Mouse (Mus musculus) intestine, postnatal 0 days (tissue): Measurements from ENCODE around the gene App. TPM values are rescaled to one million over a fixed set of nuclear protein-coding genes. Genes with fewer than 3 reads are reported as not detected.

ENCODE experiments used
- ATAC-seq: fragments of 200-750 bp; cut with Nextera tagmentation; 2 replicates; pipeline ENCODE4 v1.8.0; 2017; ENCODE audit warnings: mild to moderate bottlenecking, moderate TSS enrichment, moderate library complexity
- H3K27ac ChIP-seq: fragments of 300-500 bp; sonication (generic); 2 replicates; pipeline ENCODE4 v1.5.1; 2014; ENCODE audit warnings: mild to moderate bottlenecking, low read depth, low read length, moderate library complexity
- H3K27me3 ChIP-seq: fragments of 300-500 bp; sonication (generic); replicated peaks from 2 replicates; pipeline ENCODE4 v1.6.1; 2014; ENCODE audit warnings: low read length, mixed read lengths; ENCODE audit not compliant: control insufficient read depth, insufficient read depth
- H3K36me3 ChIP-seq: fragments of 300-500 bp; sonication (generic); 2 replicates; pipeline ENCODE4 v1.6.1; 2014; ENCODE audit warnings: mild to moderate bottlenecking, moderate library complexity; ENCODE audit not compliant: control insufficient read depth, insufficient read depth
- H3K4me1 ChIP-seq: fragments of 300-500 bp; sonication (generic); replicated peaks from 2 replicates; pipeline ENCODE4 v1.6.1; 2014; ENCODE audit warnings: antibody characterized with exemption, low read length, mixed read lengths; ENCODE audit not compliant: control insufficient read depth, insufficient read depth
- H3K4me2 ChIP-seq: fragments of 300-500 bp; sonication (generic); replicated peaks from 2 replicates; pipeline ENCODE4 v1.6.1; 2014; ENCODE audit warnings: low read depth, mild to moderate bottlenecking, moderate library complexity
- H3K4me3 ChIP-seq: fragments of 300-500 bp; sonication (generic); 2 replicates; pipeline ENCODE4 v1.5.1; 2014; ENCODE audit warnings: low read depth, low read length
- H3K9ac ChIP-seq: fragments of 300-500 bp; sonication (generic); 2 replicates; pipeline ENCODE4 v1.6.1; 2014; ENCODE audit warnings: mild to moderate bottlenecking, low read depth, low read length
- H3K9me3 ChIP-seq: fragments of 300-500 bp; sonication (generic); 2 replicates; pipeline ENCODE4 v1.6.1; 2016; ENCODE audit warnings: mixed run types; ENCODE audit not compliant: control insufficient read depth
- CTCF ChIP-seq: sonication (generic); IDR thresholded peaks from 2 replicates; pipeline ENCODE4 v1.5.1; 2016; ENCODE audit warnings: low read depth, mild to moderate bottlenecking, control low read depth, antibody characterized with exemption, moderate library complexity
- WGBS: fragments of 180-500 bp; shearing (Covaris S2); extraction: QIAGEN DNeasy Blood & Tissue Kit; methylation state at CpG from one replicate; pipeline ENCODE4 v1.1.7; 2014; 5-methylcytosine and 5-hydroxymethylcytosine counted together
- polyA plus RNA-seq: library from polyadenylated mRNA; unstranded; fragments of >200 nt; fragmentation: Nextera tagmentation; extraction: Ambion mirVana; gene quantifications from 2 replicates; pipeline ENCODE4 v1.2.1, GENCODE M21; 2015

The App gene
- polyA plus RNA-seq, 1 experiment from 2014 or later = 191 TPM

DNA sequence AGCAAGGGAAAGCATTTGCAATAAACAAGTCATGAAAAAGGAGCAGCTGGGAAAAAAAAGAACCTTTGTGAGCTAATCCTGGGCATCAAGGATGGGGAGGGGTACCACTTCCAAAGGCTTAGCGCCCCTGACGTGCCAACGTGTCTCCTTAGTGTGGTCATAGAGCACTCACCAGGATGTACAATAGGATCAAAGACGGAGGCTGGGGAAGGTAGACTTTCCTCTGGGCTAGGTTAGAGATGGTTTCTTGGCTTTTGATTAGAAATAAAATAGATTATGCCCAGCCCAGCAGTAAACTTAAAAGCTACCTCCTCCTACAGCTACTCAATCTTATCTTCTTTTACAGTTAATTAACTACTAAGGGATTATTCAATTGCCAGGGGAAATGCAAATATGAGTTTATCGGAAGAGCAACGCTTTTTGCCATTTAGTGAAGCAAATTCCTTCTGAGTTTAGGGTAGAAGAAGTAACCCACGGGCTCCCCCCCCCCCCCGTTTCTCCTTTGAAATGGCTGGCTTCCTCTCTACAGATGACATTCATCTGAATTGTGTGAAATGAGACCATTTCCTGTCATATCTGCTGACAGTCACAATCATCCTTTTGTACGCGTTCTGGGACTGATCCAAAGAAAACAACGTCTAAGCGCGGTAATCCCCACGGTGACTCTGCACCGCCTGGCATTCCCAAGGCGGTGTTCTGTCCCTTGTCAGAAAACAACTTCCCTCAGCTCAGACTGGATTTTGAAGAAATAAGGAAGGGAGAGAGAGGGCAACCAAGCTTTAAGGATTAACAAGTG lies 201.8 kb downstream of the App start:
- Histone ChIP-seq H3K36me3 (peaks cover 21% of the 10 kb centered on the region), H3K4me2 (0 out of 2 replicates have a peak overlapping the region, but pooled peaks have one; percentile 13), H3K4me1 (peaks cover 4% of the 10 kb centered on the region; the same call in 1 of the 2 replicates), H3K9me3 (no peaks in the 10 kb centered on the region), H3K4me3 (no peak overlapping the region), H3K27me3 (no peaks in the 10 kb centered on the region), H3K27ac (peak overlapping the region; percentile 28; the same call in 1 of the 2 replicates), H3K9ac (no peak overlapping the region)
- TF ChIP-seq CTCF = no peak
- 33% methylated on average over 16 of the region's 16 CpGs for WGBS
- peak; percentile 16; the same call in 1 of the 2 replicates for ATAC-seq

DNA sequence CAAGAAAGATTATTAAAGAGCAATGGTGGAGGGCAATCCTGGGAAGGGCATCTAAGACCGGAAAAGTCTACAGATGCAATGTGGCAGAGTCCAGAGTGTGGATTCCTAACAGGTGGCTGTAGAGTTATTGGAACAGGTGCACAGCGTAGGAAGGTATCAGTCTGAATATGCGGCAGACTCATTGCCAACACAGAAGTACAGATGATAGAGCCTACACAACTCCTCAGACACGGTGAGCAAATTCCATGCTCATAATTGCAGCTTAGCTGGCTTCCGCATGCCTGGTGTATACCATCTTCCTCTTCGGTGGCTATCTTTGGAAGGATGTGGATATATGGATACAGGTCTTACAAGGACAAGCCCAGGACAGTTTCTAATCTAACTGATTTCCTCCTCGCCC lies 204.5 kb downstream of the App start:
- H3K4me3 ChIP-seq = no peak overlapping the region
- H3K9me3 ChIP-seq = no peaks in the 10 kb centered on the region
- H3K4me1 ChIP-seq = peaks cover 4% of the 10 kb centered on the region; the same call in 1 of the 2 replicates
- no peak overlapping the region for H3K4me2 ChIP-seq
- no peak overlapping the region for H3K27ac ChIP-seq
- H3K9ac ChIP-seq = no peak overlapping the region
- no peak for TF ChIP-seq CTCF
- no peak for ATAC-seq
- peaks cover 20% of the 10 kb centered on the region for H3K36me3 ChIP-seq
- H3K27me3 ChIP-seq = no peaks in the 10 kb centered on the region
- WGBS = 93% methylated on average over 7 of the region's 7 CpGs

DNA sequence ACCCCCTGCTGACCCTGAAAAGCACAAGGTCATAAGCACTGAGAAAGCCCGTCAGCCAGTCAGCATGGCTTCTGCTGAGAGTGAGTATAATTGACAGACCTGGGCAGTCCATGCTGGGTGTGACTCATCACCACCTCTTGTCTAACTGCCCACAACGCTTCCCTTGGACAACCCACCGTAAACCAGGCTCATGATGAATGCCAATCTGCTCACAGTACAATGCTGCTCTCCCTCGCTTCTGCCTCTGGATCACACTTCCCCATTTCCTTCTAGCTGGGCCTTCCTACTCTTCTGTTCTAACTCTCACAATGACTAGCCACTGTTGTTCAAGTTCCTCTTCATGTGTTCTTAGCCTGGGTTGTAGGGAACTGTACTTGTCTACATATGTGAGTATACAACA lies 206.6 kb downstream of the App start:
- Histone ChIP-seq H3K4me1 (no peaks in the 10 kb centered on the region), H3K36me3 (peaks cover 30% of the 10 kb centered on the region), H3K27ac (no peak overlapping the region), H3K9me3 (no peaks in the 10 kb centered on the region), H3K4me2 (no peak overlapping the region), H3K4me3 (no peak overlapping the region), H3K27me3 (no peaks in the 10 kb centered on the region), H3K9ac (no peak overlapping the region)
- ATAC-seq = no peak
- WGBS = 80% methylated on average over 4 of the region's 4 CpGs
- TF ChIP-seq CTCF = no peak

DNA sequence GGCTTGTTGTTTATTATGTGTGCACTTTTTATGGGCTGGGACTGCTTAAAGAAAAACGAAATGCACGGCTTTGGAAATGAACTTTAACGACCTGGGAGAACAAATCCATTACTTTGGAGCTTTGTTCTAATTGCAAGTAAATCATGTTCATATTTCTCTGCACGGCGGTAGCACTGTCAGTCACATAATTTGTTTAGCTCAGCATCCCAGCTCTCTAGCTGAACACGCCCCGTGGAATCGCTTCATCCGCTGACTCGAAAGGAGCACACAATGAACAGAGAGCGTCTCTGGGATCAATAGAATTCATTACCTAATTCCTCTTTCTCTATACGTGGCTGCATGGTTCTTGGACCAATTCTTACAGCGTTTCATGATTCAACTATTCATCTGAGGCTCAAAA lies 207.5 kb downstream of the App start:
- Histone ChIP-seq H3K9ac (no peak overlapping the region), H3K4me1 (no peaks in the 10 kb centered on the region), H3K27ac (no peak overlapping the region), H3K27me3 (no peaks in the 10 kb centered on the region), H3K4me3 (no peak overlapping the region), H3K9me3 (no peaks in the 10 kb centered on the region), H3K36me3 (peaks cover 38% of the 10 kb centered on the region), H3K4me2 (no peak overlapping the region)
- ATAC-seq = no peak
- WGBS = 69% methylated on average over 13 of the region's 13 CpGs
- no peak for TF ChIP-seq CTCF

DNA sequence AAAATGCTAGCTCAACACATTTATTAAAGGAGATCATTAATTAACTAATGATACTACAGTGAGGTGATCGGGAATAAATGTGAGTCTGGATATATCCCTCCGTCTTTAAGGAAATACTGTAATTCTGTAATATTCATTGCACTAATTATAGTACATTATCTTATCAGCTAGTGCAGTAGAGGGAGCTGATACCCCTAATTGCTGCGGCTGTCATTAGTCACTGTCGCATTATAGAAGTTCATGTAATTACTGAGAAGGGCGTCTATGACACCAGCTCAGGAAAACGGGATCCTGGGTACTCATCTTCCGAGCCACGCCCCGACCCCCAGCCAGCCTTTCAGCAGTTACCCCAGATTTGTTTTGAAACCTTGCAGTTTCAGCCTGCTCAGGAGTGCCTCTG lies 209.6 kb downstream of the App start:
- no peak for ATAC-seq
- H3K27ac ChIP-seq = no peak overlapping the region
- no peaks in the 10 kb centered on the region for H3K4me1 ChIP-seq
- no peaks in the 10 kb centered on the region for H3K27me3 ChIP-seq
- H3K9me3 ChIP-seq = no peaks in the 10 kb centered on the region
- H3K36me3 ChIP-seq = peaks cover 48% of the 10 kb centered on the region
- TF ChIP-seq CTCF = no peak
- no peak overlapping the region for H3K4me3 ChIP-seq
- H3K9ac ChIP-seq = no peak overlapping the region
- no peak overlapping the region for H3K4me2 ChIP-seq
- WGBS = 59% methylated on average over 9 of the region's 9 CpGs

DNA sequence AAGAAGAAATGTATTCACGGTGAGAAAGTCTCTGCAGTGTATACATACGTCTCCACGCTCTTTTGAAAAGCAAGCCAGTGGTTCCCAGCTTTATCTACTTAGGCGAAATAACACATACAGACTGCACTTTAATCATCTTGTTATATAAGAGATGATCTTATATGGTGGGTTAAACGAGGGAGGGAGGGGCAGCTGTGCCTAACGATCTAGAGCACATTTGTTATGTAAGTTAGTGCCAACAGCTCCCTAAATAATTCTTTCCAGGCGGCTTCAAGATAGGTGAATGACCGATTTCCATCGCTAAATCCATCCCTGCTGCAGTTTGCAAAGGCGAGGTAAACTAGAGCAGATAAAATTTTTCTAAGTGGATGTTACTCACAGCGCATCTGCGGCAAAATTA lies 210.0 kb downstream of the App start:
- 84% methylated on average over 12 of the region's 12 CpGs for WGBS
- Histone ChIP-seq H3K4me3 (no peak overlapping the region), H3K4me2 (no peak overlapping the region), H3K27ac (no peak overlapping the region), H3K27me3 (no peaks in the 10 kb centered on the region), H3K9ac (no peak overlapping the region), H3K4me1 (no peaks in the 10 kb centered on the region), H3K9me3 (no peaks in the 10 kb centered on the region), H3K36me3 (peaks cover 48% of the 10 kb centered on the region)
- no peak for ATAC-seq
- no peak for TF ChIP-seq CTCF
